Mouse (Mus musculus) forebrain, embryonic 14.5 days (tissue): ENCODE results near the gene Gna13. TPM values are rescaled to one million over a fixed set of nuclear protein-coding genes. Genes with fewer than 3 reads are reported as not detected.
A peak's percentile ranks its signal among the peaks of the same experiment; 100 is the strongest.

Experiments
- ATAC-seq: fragments of 200-750 bp; cut with Nextera tagmentation; 2 replicates; pipeline ENCODE4 v1.8.0; 2017; ENCODE audit warnings: mild to moderate bottlenecking, moderate library complexity
- DNase-seq: peaks from one replicate; pipeline ENCODE4 v3.0.0-alpha.2; 2015; ENCODE audit warnings: low spot score
- H3K27ac ChIP-seq: fragments of 300-500 bp; sonication (generic); 2 replicates; pipeline ENCODE4 v1.5.1; 2014; ENCODE audit warnings: low read depth, mild to moderate bottlenecking, control low read depth, low read length, moderate library complexity
- H3K27me3 ChIP-seq: fragments of 300-500 bp; sonication (generic); replicated peaks from 2 replicates; pipeline ENCODE4 v1.6.1; 2014; ENCODE audit warnings: low read length, control low read depth, mixed read lengths; ENCODE audit not compliant: control insufficient read depth, insufficient read depth
- H3K36me3 ChIP-seq: fragments of 300-500 bp; sonication (generic); 2 replicates; pipeline ENCODE4 v1.6.1; 2014; ENCODE audit warnings: low read length, control low read depth; ENCODE audit not compliant: control insufficient read depth, insufficient read depth
- H3K4me1 ChIP-seq: fragments of 300-500 bp; sonication (generic); 2 replicates; pipeline ENCODE4 v1.6.1; 2014; ENCODE audit warnings: antibody characterized with exemption, low read length, control low read depth; ENCODE audit not compliant: control insufficient read depth, insufficient read depth
- H3K4me2 ChIP-seq: fragments of 300-500 bp; sonication (generic); 2 replicates; pipeline ENCODE4 v1.6.1; 2014; ENCODE audit warnings: mild to moderate bottlenecking, control low read depth, low read length
- H3K4me3 ChIP-seq: fragments of 300-500 bp; sonication (generic); 2 replicates; pipeline ENCODE4 v1.5.1; 2014; ENCODE audit warnings: low read depth, low read length, control low read depth
- H3K9ac ChIP-seq: fragments of 300-500 bp; sonication (generic); 2 replicates; pipeline ENCODE4 v1.6.1; 2014; ENCODE audit warnings: mild to moderate bottlenecking, low read length, control low read depth, moderate library complexity
- H3K9me3 ChIP-seq: fragments of 300-500 bp; sonication (generic); replicated peaks from 2 replicates; pipeline ENCODE4 v1.6.1; 2016; ENCODE audit warnings: low read length, control low read depth, mixed read lengths; ENCODE audit not compliant: control insufficient read depth
- WGBS: fragments of 180-500 bp; shearing (Covaris S2); extraction: QIAGEN DNeasy Blood & Tissue Kit; methylation state at CpG from one replicate; pipeline ENCODE4 v1.1.7; 2014; 5-methylcytosine and 5-hydroxymethylcytosine counted together
- polyA plus RNA-seq: library from polyadenylated mRNA; unstranded; fragments of >200 nt; fragmentation: Nextera tagmentation; extraction: Ambion mirVana; gene quantifications from 2 replicates; pipeline ENCODE4 v1.2.1, GENCODE M21; 2014

The Gna13 gene
- polyA plus RNA-seq: 13.7 and 16.3 TPM in 2 replicates

DNA sequence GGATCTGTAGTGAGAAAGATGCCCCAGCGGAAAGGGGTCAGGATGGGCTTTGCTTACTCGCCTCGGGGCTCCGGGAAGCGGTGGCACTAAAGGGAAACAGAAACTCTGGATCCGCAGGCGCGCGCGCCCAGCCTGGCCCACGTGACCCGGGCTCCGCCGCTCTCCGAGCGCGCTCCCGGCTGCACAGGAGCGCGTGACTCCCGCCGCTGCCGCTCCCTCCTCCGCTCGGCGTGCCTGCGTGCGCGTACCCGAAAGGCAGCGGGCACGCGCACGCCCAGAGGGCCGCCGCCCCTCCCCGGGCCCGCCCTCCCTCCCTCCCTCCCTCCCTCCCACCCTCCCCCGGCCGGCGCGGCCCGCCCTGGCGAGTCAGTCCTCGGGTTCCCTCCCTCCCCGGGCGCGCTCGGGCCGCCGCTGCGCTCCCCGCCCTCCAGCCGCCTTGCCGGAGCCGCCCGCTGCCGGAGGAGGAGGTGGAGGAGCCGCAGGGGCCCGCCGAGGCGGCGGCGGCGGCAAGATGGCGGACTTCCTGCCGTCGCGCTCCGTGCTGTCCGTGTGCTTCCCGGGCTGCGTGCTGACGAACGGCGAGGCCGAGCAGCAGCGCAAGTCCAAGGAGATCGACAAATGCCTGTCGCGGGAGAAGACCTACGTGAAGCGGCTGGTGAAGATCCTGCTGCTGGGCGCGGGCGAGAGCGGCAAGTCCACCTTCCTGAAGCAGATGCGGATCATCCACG, at the start of gene Gna13:
Gene Gna13, plus strand, starts transcription at position 369 of the 728 bp plus-strand sequence.
- Histone ChIP-seq H3K9ac (peak within 1 kb of the TSS; percentile 91), H3K27ac (peak within 1 kb of the TSS; percentile 93), H3K4me2 (peak within 1 kb of the TSS; percentile 83), H3K4me1 (peaks cover 52% of the 10 kb centered on the region), H3K4me3 (peak within 1 kb of the TSS; percentile 87), H3K9me3 (no peaks in the 10 kb centered on the region), H3K27me3 (no peaks in the 10 kb centered on the region; the same call in 1 of the 2 replicates), H3K36me3 (peaks cover 23% of the 10 kb centered on the region)
- WGBS: under 1% methylated on average over 55 of the region's 89 CpGs
- ATAC-seq (peak; percentile 77), DNase-seq (peak; percentile 96)

DNA sequence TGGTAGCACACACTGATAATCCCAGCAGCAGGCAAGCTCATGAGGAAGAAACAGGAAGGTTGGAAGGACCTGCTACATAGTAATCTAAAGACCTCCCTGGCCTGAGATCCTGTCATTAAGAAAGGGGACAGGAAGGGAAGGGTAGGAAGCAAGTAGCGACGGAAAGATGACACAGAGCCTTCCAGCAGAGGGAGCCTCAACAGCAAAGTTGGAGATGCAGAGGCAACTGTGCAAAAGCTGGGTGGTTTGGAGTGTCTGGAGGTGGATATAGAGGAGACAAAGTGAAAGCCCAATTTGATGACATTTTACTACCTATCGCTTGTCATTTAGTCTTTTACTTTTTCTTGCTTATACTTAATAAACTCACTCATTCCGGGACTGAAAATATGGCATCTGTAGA, 45.7 kb upstream of the Gna13 start:
- 42% methylated on average over 4 of the region's 4 CpGs for WGBS
- H3K36me3 ChIP-seq: no peaks in the 10 kb centered on the region
- H3K27ac ChIP-seq: no peak overlapping the region
- DNase-seq (peak; percentile 53), ATAC-seq (no peak)
- H3K4me1 ChIP-seq: peaks cover 5% of the 10 kb centered on the region; the same call in 1 of the 2 replicates
- H3K9me3 ChIP-seq: no peaks in the 10 kb centered on the region
- H3K27me3 ChIP-seq: no peaks in the 10 kb centered on the region
- no peak overlapping the region for H3K4me3 ChIP-seq
- no peak overlapping the region for H3K9ac ChIP-seq
- no peak overlapping the region for H3K4me2 ChIP-seq

DNA sequence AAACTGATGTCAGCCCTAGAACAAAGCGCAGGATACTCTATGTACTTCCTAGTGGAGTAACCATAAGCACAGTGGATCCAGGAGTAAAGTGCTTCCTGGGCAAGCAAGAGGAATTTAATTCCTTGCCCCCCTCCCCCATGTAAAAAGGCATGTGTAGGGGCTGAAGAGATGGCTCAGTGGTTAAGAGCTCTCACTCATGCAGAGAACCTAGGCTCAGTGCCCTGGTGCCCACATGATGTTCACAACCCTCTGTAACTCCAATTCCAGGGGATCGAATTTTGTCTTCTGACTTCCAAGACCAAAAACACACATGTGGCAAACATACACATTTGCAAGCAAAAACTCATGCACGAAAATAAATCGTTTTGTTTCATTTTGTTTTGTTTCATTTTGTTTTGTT, 43.2 kb upstream of the Gna13 start:
- no peaks in the 10 kb centered on the region for H3K9me3 ChIP-seq
- H3K36me3 ChIP-seq: no peaks in the 10 kb centered on the region
- H3K4me1 ChIP-seq: peaks cover 5% of the 10 kb centered on the region; the same call in 1 of the 2 replicates
- H3K4me3 ChIP-seq: no peak overlapping the region
- peak overlapping the region; percentile 53; the same call in 1 of the 2 replicates for H3K27ac ChIP-seq
- ATAC-seq (no peak), DNase-seq (no peak)
- H3K9ac ChIP-seq: no peak overlapping the region
- 88% methylated on average over 4 of the region's 4 CpGs for WGBS
- H3K27me3 ChIP-seq: no peaks in the 10 kb centered on the region
- no peak overlapping the region for H3K4me2 ChIP-seq

DNA sequence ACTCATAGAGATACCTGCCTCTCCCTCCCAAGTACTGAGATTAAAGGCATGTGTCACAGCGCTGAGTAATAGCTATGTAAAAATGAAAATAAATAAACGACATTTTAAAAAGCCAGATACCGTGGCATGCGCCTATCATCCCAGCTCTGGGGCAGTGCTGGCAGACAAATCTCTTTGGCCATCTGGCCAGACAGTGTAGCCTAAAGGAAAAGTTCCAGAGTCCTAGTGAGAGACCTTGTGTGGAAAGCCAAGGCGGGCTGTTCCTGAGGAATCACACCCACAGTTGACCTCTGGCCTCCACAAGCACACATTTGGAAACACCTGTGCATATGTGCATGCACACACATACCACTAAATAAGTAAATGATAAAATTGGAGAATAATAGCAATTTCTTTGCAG, 42.7 kb upstream of the Gna13 start:
- Histone ChIP-seq H3K9me3 (no peaks in the 10 kb centered on the region), H3K27ac (peak overlapping the region; percentile 53; the same call in 1 of the 2 replicates), H3K4me1 (peaks cover 5% of the 10 kb centered on the region; the same call in 1 of the 2 replicates), H3K4me2 (no peak overlapping the region), H3K27me3 (no peaks in the 10 kb centered on the region), H3K9ac (no peak overlapping the region), H3K4me3 (no peak overlapping the region), H3K36me3 (no peaks in the 10 kb centered on the region)
- ATAC-seq (peak; percentile 60), DNase-seq (no peak)
- 68% methylated on average over 5 of the region's 5 CpGs for WGBS

DNA sequence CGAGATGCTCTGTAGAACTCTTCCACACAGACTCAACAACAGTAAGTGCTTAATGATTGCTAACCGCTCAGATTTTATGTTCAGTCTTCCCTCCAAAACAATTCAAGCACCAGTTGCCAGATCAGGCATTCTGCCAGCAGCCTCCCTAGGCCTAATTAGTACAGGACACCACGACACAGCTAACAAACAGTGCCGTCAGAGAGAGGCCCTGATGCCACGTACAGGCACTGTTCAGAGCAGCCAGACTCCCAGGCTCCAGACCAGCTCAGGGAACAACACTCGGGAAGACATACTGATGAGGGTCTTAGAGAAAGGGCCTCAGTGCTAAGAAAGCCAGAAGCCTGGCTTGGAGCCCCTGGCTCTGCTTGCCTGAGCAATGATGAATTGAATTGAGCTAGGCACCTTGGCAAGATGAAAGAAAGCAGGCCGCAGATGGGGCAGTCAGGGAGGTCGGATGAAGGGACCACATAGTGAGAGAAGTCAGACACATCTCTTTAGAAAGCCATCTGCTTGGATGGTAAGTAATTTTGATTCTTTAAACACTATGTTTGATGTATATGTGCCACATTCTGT, 42.2 kb upstream of the Gna13 start:
- no peaks in the 10 kb centered on the region for H3K36me3 ChIP-seq
- H3K27me3 ChIP-seq: no peaks in the 10 kb centered on the region
- ATAC-seq (peak; percentile 98), DNase-seq (peak; percentile 96)
- H3K27ac ChIP-seq: peak overlapping the region; percentile 53; the same call in 1 of the 2 replicates
- no peak overlapping the region for H3K9ac ChIP-seq
- H3K9me3 ChIP-seq: no peaks in the 10 kb centered on the region
- no peak overlapping the region for H3K4me3 ChIP-seq
- WGBS: 8% methylated on average over 8 of the region's 8 CpGs
- no peak overlapping the region for H3K4me2 ChIP-seq
- peaks cover 5% of the 10 kb centered on the region; the same call in 1 of the 2 replicates for H3K4me1 ChIP-seq

DNA sequence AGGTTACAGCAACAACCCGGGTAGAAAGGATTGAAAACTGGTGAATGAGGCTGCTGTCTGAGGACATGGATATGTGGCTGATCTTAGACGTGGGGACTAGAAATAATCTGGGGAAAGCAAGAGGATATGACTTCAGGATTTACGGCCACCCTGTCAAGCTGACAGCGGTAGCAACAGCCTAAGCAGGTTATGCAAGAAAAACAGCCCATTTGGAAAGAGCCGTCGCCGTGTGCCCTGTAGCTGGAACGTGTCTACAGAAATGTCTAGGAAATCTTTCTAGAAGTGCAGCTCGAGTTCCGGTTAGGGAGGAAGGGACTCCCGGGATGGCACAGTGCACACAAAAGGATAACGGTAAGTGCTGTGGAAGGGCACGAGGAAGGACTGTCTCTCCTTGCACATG, 36.4 kb upstream of the Gna13 start:
- ATAC-seq (no peak), DNase-seq (no peak)
- Histone ChIP-seq H3K9me3 (no peaks in the 10 kb centered on the region), H3K36me3 (no peaks in the 10 kb centered on the region), H3K4me1 (0 out of 2 replicates have a peak, but pooled peaks cover 3% of the 10 kb centered on the region), H3K9ac (no peak overlapping the region), H3K4me2 (no peak overlapping the region), H3K27me3 (no peaks in the 10 kb centered on the region), H3K4me3 (no peak overlapping the region), H3K27ac (no peak overlapping the region)
- 83% methylated on average over 13 of the region's 13 CpGs for WGBS

DNA sequence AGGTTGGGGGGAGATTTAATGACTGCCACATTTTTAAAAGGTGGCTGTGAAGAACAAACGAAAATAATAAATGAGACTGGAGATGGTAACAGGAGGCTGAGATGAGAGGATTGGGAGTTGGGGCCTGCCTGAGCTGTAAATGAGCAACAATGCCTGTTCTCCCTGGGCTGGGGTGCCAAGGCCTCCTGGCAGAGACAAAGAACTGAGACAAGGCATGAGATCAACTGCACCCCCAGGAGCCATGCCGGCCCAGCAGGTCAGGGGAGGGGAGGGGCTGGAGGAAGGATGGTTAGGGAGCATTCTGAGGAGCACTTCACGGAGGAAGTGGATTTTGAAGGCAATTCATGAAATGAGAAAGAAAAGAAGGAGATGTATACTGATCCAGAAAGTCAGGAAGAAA, 35.2 kb upstream of the Gna13 start:
- H3K27ac ChIP-seq: no peak overlapping the region
- no peak for ATAC-seq
- no peak overlapping the region for H3K4me2 ChIP-seq
- H3K9ac ChIP-seq: peak overlapping the region; percentile 7; the same call in 1 of the 2 replicates
- no peaks in the 10 kb centered on the region for H3K27me3 ChIP-seq
- H3K4me3 ChIP-seq: no peak overlapping the region
- 0 out of 2 replicates have a peak, but pooled peaks cover 3% of the 10 kb centered on the region for H3K4me1 ChIP-seq
- no peak for DNase-seq
- WGBS: 29% methylated on average over 3 of the region's 3 CpGs
- no peaks in the 10 kb centered on the region for H3K36me3 ChIP-seq
- H3K9me3 ChIP-seq: no peaks in the 10 kb centered on the region

DNA sequence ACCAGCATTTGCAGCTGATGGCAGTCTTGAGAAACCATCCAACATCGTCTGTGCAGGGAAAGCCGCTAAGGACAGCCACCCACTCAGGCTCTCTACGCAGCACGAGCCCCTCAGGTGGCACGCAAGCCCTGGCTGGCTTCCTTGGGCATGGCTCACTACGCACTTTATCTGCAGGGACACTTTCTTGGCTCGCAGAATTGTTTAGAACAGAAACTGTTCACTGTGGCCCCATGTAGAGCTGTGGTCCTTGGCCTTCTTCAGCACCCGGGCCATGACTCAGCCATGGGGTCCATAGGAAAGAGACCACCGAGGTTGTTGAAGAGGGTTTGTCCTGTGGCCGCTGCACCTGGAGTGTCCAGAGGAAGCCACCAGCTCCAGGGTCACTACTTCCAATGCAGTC, 34.7 kb upstream of the Gna13 start:
- Histone ChIP-seq H3K9me3 (no peaks in the 10 kb centered on the region), H3K27ac (no peak overlapping the region), H3K9ac (no peak overlapping the region), H3K27me3 (no peaks in the 10 kb centered on the region), H3K36me3 (no peaks in the 10 kb centered on the region), H3K4me1 (0 out of 2 replicates have a peak, but pooled peaks cover 3% of the 10 kb centered on the region), H3K4me3 (no peak overlapping the region), H3K4me2 (no peak overlapping the region)
- DNase-seq: no peak
- WGBS: 79% methylated on average over 10 of the region's 10 CpGs
- no peak for ATAC-seq

DNA sequence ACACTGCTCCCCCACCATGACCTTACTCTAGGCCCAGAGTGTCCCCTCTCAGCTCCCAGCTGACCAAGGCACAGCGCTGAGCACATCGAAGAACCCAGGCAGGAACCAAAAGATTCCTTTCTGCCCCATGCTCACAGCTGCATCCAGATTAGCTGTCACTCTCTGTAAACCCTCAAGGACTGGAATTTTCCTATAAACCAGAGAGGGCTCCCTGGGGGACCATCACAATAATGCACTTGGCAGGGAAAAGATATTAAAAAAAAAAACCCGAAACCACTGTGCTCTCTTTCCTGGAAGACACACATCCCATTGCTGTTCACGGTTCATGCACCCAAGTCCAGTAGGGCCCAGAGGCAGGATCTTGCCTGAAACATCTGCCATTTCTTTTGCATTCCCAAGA, 33.3 kb upstream of the Gna13 start:
- no peak for DNase-seq

More for the DNA sequence above, 33.3 kb upstream of the Gna13 start:
- H3K4me3 ChIP-seq: no peak overlapping the region
- H3K9ac ChIP-seq: no peak overlapping the region
- no peak overlapping the region for H3K4me2 ChIP-seq
- no peak overlapping the region for H3K27ac ChIP-seq
- no peaks in the 10 kb centered on the region for H3K36me3 ChIP-seq
- 0 out of 2 replicates have a peak, but pooled peaks cover 3% of the 10 kb centered on the region for H3K4me1 ChIP-seq
- no peaks in the 10 kb centered on the region for H3K27me3 ChIP-seq
- WGBS: 76% methylated on average over 4 of the region's 4 CpGs
- no peaks in the 10 kb centered on the region for H3K9me3 ChIP-seq
- no peak for ATAC-seq
